Mouse (Mus musculus): ENCODE data around the gene Spef1.

The Spef1 gene

DNA sequence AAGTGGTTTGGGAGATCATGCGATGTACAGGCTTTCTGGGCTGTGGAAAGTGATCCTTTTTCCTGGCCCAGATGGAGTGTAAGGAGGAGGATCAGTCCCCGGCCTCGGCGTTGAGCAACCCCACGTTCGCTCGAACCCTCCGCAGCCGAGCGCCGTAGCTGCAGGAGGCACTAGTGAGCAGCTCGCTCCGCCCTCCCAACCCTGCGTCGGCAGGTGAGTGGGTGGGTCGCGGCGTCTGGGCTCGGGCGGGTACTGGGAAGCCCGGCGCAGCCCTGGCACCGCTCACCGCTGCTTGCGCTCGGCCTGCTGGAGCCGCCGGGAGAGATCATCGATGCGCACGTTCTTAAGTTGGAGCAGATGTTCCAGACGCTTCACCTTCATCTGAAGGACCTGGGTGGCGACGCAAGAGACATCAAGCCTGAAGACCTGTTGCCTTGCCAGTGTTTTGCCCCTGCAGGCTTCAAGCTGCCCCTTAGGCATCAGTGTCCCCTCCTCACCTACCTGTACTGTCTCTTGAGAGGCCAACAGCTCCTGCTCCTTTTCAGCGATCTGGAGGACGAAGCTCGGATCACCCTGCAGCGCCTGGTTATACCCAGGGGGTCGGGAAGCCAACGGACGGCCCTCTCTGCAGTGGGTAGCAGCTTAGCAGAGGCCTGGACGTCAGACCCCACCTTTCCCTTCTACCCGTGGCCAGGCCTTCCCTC lies 15.5 kb downstream of the Spef1 start:
- DNase-seq = peak; percentile 81

DNA sequence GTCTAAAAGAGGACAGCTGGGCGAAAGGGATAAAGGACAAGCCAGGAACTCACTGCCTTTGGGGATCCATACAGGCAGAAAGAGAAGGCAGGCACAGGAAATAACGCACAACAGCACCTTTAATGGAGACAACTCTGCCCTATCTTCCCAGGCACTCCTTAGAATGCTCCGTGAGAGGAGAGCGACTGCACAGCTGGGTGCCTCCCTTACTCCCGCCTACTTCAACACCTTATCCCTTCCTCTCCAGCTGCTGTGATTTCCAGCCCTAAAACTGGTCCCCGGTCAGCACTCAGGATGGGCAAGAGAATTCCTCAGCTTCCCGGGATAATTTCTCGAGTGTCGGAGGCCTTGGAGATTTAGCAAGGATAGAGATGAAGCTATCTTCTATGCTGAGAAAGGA lies 16.1 kb downstream of the Spef1 start:
- DNase-seq = no peak

DNA sequence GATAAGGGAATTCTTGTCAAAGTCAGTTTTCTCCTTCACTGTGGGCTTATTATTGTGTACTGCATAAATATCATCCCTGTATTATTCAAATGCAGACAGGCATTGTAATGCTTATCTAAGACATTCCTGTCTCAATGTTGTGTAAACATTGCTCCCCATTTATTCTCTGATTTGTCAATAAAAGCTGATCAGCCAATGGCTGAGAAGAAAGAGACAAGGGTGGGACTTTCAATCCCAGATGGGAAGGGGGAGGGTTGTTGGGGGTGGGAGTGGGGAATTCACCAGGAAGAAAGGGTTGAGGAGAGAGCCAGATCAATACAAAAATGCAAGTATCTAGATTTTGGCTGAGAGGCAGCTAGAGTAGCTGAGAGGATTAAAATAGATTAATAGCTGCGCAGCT lies 18.2 kb downstream of the Spef1 start:
- no peak for DNase-seq

DNA sequence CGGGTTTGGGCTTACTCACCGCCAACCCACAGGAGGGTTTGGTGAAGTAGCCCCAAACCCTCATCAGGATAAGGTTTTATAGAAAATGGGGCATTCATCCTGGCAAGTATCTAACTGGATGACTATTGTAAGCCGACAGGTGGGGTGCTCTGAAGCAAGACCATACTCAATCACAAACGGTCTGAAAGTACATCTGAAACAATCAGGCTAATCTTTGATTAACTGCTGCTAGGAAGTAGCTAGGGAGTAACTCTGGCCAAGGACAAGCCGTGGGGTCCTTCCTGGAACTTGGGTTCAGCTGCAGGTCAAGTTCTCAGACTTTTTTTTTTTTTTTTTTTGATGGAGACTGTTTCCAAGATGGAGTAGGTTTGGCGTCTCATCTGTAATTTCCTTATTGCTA lies 19.1 kb downstream of the Spef1 start:
- DNase-seq = no peak

DNA sequence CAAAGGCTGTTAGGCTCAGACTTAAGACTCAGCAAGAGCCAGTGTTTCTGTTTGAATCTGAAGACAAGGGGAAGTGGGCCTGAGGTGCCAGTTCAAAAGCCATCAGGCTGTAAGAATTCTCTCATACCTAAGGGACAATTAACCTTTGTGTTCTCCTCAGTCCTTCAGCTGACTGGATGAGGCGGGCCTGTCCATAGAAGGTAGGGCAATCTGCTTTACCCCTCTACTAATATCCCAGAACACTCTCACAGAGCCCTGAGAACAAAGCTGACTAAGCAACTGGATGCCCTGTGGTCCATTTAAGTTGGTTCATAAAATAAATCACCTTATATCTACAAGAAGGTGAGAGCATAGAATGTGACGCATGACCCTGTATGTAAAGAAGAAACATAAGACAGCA lies 20.9 kb downstream of the Spef1 start:
- no peak for DNase-seq

DNA sequence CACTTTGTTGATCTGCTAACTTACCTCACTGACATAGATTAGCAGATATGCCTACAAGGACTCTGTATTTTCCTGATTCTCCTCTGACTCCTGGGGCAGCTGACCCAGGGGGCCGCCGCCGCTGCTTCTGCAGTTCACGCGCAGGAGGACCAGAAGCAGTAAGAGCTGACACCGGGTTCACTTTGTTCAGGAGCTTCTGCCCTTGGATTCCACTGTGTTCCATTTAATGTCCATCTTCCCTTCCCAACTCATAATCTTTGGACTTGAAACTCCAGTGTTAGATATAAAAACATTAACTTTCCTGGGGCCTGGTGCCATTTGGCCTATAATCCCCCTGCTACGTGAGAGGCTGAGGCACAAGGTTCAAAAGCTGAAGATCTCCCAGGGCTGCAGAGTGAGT lies 23.2 kb downstream of the Spef1 start:
- peak; percentile 73 for DNase-seq

DNA sequence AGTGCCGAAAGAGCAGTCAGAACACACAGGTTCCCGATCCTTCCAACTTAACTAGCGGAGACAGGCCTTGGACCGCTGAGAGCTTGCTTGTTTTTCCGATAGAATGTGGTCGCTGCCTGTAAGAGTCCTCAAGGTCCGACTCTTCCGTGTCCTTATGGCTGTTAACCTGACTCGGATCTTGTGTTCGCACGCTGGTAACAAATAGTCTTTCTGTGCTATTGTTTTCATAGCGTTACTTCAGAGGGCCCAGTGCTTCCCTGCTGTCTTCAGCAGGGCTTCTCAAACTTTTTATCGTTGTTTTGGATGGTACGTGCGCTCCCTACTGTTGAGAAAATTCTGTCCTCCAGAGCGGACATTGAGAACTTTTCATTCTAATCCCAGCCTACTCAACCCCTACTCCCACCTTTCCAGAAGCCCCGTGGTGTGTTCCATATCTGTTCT lies 26.4 kb downstream of the Spef1 start:
- peak; percentile 60 for DNase-seq

DNA sequence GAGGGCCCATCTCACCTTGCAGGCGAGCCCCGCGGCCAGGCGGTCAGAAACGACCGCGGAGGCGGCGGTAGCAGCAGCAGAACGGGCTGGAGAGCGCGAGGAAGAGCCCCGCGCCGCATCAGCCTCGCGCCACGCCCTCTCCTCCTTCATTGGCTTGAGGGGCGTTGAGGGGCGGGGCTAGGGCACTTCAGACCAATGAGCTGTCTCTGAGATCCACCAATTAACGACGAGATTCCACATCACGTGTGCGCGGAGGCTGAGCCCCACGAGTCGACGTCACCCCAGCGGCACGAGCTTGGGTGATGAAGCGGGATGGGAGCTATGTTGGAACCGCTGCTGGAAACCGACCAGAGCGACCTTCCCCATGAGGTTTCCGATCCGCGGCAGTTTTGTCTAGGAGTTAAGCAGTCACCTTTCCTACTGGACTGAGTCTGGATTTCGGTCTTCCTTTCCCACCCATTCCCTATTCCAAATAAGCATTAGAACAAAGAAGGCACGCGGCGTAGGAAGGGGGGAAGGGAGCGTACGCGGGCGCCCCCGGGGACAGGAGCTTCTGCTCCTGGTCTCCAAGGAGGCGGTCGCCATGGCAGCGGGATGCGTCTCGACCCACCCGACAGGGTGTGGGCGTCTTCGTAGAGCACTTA lies 27.0 kb downstream of the Spef1 start, which contains the start of gene 1700037H04Rik:
1700037H04Rik (minus strand) TSS at position 144 of the 644 bp plus-strand sequence.
- peak; percentile 98 for DNase-seq

DNA sequence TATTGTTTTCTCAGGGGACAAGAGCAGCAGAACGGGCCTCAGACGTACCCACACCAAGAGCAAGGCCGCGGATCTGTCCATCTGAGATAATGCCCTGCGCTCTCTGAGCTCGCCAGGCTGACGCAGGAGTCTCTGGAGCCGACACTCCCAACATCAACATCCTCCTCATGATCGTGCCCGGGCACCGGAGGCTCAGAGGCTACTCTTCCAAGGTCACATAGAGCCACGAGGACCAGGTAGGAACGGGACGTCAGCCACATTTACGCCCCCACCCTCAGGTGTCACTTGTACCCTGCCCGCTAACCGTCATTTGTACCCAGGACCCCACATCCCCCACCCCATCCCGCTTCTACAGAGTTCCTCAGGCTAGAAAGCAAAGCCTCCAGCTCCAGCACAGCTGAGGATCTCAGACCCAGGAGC lies 27.6 kb downstream of the Spef1 start:
- DNase-seq = no peak

DNA sequence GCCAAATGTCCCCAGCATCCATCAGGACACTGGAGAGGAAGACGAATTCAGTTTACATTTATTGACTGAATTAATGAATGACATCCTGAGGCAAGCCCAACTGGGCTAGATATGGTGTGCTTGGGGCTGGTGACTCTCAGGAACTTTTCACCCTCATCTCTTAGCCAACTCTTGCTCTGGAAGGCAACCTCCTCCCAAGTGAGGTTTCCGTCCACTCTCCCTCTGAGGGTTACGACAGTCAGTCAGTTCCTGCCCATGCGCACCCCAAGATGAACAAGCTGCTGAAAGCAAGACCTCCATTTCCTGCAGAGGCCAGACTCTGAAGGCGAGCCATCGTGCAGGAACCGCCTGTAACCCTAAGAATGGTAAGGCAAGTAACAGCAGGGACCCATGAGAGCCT lies 30.1 kb downstream of the Spef1 start:
- DNase-seq = no peak

DNA sequence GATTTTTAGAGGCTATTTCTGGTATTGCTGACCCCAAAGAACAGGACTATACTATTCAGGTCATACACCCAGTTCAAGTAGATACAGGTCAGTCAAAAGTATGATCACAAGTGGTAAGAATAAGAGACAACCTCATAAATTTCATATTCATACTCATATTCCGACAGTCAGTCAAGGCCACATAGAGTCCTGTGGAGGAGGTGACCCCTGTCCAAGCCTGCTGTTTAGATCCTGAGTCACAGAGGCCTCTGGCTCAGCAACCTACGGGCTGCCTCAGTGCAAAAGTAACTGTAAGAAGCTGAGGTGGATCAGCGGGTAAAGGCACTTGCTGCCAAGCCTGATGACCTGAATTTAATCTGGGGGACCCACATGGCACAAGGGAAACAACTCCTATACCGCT lies 33.0 kb downstream of the Spef1 start:
- DNase-seq = no peak

DNA sequence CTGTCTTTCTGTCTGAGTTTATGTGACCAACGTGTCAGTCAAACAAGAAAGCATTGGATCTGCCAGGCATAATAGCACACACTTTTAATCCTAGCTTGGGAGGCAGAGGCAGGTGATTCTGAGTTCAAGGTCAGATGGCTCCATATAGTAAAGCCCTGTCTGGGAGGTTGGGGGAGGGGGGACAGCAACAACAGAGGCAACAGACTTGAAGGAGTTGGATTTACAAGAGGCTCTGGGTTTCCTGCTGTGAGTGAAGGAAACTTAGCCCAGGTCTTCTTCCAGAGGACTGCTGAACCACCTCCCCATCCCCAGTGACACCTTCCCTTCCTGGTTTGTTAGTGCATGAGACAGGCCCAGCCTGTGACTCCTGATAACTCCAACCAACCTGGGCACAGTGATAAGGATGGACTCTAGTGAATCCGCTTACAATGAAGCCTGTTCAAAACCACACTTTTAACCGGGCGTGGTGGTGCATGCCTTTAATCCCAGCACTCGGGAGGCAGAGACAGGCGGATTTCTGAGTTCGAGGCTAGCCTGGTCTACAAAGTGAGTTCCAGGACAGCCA lies 34.8 kb downstream of the Spef1 start:
- DNase-seq = no peak

DNA sequence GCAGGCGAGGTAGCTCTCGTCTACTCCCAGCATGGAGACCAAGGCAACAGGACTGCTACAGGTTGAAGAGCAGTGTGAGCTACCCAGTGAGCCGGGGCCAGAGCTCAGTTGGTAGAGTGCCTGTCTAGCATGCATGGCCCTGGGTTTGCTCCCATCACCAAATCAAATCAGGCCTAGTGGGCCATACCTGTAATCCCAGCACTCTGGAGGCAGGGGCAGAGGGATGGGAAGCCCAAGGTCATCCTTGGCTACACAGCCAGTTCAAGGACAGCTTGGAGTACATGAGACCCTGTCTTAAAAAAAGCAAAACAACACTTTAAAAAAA lies 37.9 kb downstream of the Spef1 start:
- DNase-seq = no peak

DNA sequence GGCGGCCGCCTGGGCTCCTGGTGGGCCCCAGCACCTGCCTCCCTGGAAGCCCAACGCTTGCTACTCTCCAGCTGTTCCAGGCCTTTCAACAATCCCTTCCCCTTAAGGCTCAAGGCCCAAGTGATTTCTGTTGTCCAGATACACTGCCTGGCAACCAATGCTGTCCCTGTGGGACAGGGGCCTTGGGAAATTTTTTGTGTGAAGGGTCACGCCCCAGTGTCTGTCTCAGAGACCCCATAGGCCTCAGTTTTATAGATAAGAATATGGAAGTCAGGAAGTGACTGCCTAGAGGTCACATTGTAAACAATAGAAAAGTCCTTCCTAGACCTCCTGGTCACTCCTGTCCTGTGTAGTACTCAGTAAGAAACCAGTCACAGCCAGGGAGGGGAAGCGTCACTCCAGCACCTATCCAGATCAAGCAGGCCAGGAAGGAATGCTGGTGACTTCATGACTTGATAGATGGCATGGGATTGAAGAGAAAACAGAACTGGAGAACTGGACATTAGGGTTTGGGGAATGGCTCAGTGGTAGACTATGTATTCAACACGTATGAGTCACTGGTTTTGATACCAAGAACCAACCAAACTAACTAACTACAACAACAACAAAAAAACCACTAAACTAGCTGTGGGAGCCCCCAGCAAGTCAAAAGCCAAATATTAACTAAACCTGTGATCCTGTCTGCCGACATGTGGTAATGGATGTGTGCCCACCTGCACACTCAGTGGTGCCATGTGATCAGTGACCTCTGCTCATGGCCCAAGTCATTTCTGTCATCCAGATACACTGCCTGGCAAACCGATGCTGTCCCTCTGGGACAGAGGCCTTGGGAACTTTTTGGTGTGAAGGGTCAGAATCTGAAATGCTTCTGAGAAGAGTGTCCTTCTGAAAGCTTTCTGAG lies 38.5 kb downstream of the Spef1 start:
- DNase-seq = no peak

DNA sequence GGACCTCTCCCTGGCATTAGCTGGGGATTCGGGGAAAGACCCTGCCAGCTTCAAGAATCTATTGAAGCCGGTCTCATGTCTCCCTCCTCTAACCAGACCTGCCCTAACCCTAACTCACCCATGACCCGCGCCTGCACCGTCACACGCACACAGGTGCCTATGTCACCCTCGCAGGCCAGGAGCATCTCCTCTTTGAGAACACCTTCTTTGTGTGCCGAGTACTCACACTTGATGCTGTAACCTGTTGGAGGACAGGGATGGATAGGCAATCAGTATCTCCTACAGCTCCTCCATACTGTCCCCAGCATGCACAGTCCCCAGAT lies 40.1 kb downstream of the Spef1 start:
- no peak for DNase-seq

DNA sequence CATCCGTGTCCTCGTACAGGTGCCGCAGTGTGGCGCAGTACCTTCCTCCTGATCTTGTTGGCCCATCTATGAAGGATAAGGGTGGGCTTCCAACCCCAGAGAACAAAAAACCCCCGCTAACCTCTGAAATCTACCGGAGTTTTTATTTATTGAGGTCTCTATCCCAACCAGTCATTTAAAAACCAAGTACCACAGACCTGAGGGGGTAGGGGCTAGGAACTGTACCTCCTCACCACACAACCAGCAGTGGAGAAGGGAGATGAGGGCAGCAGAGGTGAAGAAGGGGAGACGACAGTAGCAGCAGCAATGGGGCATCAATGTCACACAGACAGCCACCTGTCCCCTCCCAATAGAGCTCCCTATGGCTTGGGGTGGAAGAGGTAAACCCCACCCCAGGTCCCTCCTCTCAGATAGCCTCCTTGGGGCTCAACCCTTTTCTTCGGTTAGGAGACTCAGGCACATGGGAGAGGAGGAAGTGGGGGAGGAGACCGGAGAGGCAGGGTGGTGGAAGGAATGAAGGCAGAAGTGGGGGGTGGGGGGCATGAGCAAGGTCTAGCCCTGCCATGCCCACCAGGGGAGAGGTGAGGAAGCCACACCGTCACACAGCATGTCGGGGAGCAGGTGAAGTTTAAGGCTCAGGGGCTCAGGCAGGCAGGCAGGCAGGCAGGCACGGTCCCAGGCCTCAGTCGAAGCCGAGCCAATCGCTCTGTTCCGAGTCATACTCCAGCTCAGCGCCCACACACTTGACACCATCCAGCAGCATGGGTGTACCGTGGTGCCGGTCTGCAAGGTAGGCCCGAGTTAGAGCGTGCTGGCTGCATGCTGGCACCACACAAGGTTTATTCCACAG lies 40.7 kb downstream of the Spef1 start:
- no peak for DNase-seq

DNA sequence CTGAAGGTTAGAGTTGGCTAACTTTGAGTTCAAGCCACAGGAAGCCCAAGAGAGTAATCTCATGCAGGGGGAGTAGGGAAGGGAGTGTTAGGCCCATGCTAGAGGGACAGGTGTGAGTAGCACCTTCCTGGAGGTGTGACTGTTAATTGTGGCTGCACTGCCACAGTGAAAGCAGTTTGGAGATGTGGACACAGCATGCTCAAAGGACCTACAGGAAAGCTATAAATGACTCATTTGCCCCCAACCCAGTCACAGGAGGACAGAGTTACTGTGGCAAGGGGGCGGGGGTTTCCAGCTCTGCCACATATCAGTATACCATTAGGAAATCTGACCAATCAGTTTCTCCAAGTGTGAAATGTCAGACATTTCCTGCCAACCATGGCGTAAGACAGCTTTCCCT lies 41.5 kb downstream of the Spef1 start:
- no peak for DNase-seq

DNA sequence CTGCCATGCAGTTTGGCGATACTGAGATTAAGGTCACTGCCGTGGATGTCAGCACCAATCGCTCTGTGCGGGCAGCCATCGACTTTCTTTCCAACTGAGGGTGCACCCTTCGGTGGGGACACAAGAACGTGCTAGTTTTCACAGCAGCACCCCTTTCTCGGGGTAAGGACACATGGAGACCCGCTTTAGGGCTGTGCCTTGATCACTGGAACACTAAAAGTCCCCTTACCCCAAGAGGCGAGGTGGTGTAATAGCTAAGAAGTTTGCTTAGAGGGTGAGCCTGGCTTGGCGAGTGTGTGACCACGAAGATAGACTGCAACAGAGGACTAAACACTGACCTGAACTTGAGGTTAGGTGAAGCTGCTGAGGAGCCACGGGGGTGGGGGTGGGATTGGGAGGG lies 42.0 kb downstream of the Spef1 start:
- DNase-seq = no peak

DNA sequence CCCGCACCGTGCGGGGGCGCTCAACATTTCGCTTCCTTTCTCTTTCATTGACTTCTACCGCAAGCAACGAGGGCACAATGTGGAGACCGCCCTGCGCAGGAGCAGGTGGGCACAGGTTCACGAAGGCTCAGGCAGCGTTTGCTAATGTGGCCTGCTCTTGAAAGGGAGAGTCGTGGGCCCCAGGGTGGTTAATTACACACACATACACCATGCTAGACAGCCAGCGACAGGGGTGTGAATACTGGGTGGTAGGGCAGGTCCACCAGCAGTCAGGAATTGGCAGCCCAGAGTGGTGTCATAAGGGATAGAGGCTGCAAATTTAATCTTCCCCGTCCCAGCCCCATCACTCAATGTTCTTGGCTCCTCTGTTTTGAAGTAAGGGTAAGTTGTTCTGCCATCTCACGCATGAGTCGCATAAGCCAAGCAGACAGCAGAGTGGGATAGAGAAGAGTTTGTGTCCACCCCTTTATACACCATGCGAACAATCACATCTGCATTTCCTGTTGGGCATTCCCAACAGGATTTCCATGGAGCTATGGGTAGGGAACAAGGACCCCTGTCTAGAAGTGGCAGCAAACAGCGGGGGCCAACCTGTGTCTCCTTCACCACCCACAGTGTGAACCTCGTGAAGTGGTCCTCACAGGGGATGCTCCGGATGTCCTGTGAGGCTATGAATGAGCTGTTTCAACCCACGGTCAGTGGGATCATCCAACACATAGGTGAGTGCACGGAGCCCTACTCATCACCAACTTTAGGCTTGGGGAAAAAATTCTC lies 43.9 kb downstream of the Spef1 start:
- DNase-seq = no peak

DNA sequence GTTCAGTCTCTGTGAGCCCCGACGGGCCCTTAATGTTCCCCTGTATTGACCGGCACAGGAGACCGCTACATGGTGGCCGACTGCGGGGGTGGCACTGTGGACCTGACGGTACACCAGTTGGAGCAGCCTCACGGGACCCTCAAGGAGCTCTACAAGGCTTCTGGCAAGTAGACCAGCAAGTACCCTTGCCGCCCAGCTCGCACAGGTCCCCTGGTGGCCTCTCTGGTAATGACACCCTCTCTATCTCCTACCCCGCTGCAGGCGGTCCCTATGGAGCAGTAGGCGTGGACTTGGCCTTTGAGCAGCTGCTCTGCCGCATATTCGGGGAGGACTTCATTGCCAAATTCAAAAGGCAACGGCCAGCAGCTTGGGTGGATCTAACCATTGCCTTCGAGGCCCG lies 44.5 kb downstream of the Spef1 start:
- peak; percentile 82 for DNase-seq

DNA sequence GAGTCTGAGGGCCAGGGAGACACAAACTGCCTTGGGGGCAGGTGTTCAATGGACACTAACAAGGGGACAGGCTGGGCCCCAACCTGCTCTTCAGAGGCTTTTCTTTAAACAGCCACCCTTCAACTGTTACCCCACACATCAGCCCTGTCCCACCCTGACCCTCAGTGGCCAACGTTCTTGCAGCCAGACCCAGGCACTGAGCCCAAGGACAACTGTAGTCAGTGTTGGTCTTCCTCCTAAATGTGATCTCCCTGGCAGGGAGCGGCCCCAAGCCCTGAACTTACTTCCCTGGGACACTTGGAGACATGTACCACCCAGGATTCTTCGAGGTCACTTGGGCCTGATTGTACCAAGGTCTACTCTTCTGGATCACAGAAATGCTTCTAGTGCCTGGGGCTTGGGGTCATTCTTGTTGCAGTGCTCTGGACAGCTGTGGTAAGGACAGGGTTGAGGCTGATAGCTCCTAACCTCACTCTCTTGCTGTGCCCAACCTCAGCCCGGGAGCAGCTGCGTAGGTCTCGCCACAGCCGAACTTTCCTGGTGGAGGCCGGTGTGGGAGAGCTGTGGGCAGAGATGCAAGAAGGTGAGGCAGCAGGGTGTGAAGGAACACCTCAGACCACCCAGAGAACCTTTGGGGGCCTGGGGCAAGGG lies 45.6 kb downstream of the Spef1 start:
- DNase-seq = no peak
